Mouse (Mus musculus) WW6 (cell line): ENCODE results near the gene Uroc1.
A peak's percentile ranks its signal among the peaks of the same experiment; 100 is the strongest.

Source experiments
- DNase-seq: peaks from one replicate; pipeline ENCODE4 v3.0.0-alpha.2; 2013; ENCODE audit warnings: low read depth, low spot score

Uroc1 gene

GRCm38 (mm10) chr6:90350011-90350410 is 16.9 kb downstream of the Uroc1 start:
- DNase-seq: no peak

DNA sequence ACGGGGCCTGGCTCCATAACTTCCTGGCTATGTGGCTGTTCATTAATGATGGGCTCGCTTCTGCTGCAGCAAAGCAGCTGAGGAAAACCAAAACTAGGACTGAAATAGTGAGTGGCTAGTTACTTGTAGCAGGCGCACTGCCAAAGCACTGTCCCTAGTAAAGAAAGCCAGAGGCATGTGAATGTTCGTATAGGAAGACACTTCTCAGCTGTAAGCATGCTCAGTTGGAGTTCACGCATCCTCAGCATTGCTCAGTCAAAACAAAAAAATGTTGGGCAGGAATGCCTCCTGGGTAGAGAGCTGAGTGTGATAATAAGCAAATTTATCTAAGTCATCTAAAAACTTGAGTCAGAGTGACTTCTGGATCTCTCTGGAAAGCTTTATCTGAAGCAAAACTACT is 25.1 kb downstream of the Uroc1 start:
- DNase-seq: no peak

- DNase-seq: no peak
Observed at GRCm38 (mm10) chr6:90359445-90359844, 26.4 kb downstream of the Uroc1 start.

DNA sequence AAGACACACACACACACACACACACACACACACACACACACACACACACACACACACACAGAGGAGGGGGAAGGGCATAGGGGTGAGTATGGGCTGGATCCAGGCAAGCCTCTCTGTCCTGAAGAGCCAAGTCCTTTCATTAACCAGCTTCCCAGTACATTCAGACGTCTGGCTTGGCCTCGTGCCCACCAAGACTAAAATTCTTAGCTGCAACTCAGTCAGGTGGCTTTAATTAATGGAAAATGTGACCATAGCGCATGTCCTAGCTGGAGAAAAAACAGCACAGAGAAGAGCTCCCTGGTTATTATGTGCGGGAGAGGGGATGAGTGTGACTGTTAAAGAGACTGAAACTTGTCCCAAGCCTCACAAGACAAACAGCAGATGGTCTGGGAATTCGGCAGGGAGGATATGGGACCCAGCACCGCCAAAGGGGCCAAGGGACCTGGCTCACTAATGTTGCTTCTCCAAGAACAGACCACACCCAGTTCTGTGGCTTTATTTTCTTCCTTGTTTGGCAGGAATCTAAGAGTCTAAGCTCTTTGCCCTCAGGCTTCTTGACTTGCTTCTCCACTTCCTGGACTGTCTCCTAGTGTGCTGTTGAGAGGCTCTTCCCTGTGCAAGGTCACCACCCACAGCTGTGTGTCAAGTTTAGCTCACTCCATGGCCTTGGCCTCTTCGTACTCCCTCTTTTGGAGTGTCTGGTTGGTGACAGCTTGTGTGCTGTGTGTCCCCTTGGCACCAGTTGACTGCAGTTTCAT is 27.1 kb downstream of the Uroc1 start:
- no peak for DNase-seq

GRCm38 (mm10) chr6:90360922-90361614 is 28.0 kb downstream of the Uroc1 start:
- DNase-seq: no peak

DNA sequence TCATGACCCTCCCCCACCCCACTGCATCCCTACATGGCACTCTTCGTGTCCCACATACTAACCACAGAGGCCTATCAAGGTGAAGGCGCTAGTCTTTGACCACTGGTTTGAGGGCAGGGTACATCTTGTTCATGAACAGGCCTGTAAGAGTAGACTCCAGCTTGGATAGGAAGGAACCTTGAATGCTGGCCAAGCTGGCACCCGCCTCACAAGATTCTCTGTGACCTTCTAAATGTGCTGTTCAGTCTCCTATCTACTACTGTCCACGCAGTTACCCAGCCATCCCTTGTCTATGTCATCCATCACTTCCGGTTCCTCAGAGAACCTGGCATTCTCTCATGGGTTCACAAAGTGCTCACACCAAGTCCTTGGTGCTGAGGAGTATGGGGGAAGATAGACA is 30.2 kb downstream of the Uroc1 start:
- no peak for DNase-seq

DNA sequence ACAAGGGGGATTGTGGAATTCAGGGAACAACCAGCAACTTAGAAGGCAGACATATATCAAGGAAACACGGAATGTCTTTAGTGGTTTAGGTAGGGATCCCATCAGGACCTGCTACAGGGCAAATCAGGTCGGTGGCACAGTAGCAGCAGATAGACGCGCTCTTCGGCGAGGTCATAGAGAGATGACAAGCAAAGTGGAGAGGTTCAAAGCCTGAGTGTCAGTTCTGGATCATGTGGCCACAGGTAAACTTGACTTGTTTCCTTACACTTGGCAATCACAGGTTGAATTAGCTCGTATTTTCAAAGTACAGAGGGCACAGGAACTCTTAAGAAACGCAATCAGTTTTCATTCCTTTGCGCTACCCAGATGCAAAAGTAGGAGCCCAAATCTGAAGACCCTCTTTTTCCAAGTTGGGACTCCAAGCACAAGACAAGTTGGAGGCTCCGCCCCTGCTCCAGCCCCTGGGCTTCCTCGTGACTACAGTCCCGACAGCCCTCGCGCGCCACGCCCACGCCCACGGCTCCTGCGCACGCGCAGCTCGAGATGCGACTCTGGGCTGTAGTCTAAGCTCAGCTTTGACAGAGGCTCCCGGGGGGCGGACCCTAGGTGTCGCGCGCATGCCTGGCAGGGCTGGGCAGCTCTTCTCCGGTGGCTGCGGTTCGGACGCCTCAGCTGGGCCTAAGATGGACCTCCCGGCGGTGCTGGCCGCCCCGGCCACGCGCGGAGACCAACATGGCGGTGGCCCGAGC is 36.1 kb downstream of the Uroc1 start, which contains the start of gene Zxdc:
TSS of gene Zxdc (plus strand) at position 517 of the 749 bp plus-strand sequence.
- peak; percentile 89 for DNase-seq

GRCm38 (mm10) chr6:90369725-90370553 is 36.9 kb downstream of the Uroc1 start:
- no peak for DNase-seq

- DNase-seq: no peak
Observed at GRCm38 (mm10) chr6:90374647-90375046, 41.6 kb downstream of the Uroc1 start.

DNA sequence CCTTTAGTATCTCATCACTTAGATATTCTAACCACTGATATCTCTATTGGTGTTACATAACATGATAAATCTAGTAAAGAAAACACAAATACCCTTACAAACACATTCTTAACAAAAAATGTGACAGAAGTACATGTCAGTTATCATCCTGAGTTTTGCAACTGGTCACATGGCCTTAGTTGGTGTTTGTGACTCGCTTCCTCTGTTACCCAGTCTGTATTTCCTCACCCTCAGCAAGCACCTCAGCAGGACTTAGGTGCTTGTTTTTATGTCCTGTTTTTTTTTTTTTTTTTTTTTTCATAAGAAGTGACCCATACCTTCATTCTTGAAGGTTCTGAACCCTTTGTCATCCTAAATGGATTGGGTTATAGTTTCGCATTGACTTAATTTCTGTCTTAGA is 44.6 kb downstream of the Uroc1 start:
- no peak for DNase-seq

DNA sequence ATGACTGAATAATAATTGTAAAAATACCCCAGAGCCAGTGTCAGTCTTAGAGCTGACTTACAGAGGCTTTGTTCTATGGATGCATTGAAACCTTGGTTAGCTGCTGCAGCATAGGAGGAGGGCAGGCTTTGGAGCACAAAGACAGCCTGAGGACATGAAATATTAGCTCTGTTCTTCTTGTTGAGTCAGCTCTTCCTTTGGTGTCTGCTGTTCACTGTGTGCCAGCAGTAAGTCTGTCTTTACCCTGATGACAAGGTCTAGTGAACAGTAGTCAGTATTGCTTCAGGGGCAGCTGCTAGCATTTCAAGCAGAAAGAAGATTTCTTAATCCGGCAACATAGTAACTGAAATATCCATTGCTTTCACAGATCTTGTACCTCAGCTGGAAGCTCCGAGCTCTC is 48.4 kb downstream of the Uroc1 start:
- no peak for DNase-seq

DNA sequence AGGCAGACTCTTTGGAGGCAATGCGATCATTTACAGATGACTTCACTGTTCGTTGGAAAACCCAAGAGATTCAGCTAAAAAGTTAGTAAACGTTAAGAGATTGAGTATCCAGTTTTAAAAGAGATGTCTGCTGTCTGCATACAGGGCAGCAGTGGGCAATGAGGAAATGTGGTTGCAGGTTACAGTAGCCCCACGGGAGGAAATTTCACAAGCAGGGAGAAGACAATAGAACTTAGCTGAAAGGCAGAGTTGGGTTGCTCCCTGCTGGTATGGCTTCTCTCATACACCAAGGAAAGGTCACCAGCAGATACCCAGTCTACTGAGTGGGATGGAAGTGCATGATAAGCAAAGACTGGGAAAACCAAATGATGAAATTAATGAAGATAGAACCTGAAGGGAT is 57.5 kb downstream of the Uroc1 start:
- no peak for DNase-seq

- DNase-seq: no peak
Observed at GRCm38 (mm10) chr6:90393948-90394347, 60.9 kb downstream of the Uroc1 start.

DNA sequence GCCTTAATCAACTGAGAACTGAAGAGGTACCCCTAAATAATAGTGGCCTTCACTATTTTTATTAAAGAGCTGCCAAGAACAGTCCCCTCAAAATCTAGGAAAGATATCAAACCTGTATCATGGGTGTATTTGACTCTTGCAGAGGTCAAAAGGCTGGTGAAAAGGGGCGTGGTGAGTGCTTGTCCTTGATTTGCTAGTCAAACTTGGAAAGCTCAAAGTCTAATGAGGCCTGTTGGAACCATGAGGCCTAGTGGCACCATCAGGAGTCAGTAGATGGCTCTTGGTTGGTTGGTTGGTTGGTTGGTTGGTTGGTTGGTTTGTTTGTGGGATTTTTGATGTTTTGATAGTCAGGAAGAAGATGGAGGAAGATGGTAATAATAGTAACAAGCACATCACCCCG is 62.7 kb downstream of the Uroc1 start:
- no peak for DNase-seq

DNA sequence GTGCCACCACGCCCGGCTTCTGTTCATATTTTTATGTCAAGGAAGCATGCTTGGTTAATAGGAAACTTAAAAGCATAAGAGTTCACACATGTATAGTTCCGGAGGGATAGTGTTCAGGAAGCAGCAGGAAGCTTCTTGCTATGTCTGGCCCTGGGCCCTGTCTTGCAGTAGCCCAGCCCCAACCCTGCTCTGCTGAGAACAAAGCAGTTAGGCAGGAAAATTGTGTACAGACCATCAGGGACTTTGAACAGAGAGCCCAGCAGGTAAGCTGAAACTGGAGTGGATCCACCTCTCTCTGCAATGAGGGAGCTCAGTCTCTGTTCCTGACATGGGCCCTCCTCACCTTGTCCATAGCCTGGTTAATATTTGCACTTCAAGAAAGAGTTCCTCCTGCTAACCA is 64.2 kb downstream of the Uroc1 start:
- DNase-seq: no peak

GRCm38 (mm10) chr6:90408632-90409031 is 75.5 kb downstream of the Uroc1 start:
- no peak for DNase-seq

GRCm38 (mm10) chr6:90410972-90411371 is 77.9 kb downstream of the Uroc1 start:
- DNase-seq: no peak

DNA sequence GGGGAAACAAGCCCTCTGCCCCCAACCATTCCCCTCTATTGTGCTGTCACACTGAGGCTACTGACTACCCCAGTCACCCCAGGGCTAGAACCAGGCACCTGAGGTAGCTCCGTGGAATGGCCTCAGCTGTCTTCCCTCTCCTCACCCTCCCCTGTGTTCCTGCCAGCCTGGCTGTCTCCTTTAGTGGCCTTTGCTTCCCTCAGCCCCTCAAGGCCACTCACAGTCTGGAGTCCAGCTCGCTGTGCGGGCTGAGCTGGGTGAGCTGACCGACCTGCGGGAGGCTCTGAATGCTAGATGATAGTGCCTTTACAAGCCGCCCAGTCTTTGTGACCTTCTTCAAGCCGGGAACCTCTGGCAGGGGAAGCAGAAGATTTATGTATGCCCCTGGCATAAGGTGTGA is 78.8 kb downstream of the Uroc1 start:
- no peak for DNase-seq
